Mouse (Mus musculus) intestine, embryonic 16.5 days (tissue): ENCODE results near the gene Dtx3l. TPM values are rescaled to one million over a fixed set of nuclear protein-coding genes. Genes with fewer than 3 reads are reported as not detected.
A peak's percentile ranks its signal among the peaks of the same experiment; 100 is the strongest.
"Not testable (repeated sequence)": the region's sequence is repeated elsewhere in the genome, so short reads cannot be mapped to it uniquely, and the experiment has no call there.

Source experiments
- ATAC-seq: fragments of 200-750 bp; cut with Nextera tagmentation; 2 replicates; pipeline ENCODE4 v1.8.0; 2017; ENCODE audit warnings: moderate TSS enrichment, moderate library complexity
- H3K27ac ChIP-seq: fragments of 300-500 bp; sonication (generic); 2 replicates; pipeline ENCODE4 v1.5.1; 2014; ENCODE audit warnings: mild to moderate bottlenecking, low read length
- H3K27me3 ChIP-seq: fragments of 300-500 bp; sonication (generic); replicated peaks from 2 replicates; pipeline ENCODE4 v1.6.1; 2014; ENCODE audit warnings: low read length, control low read depth, mixed read lengths; ENCODE audit not compliant: control insufficient read depth, insufficient read depth
- H3K36me3 ChIP-seq: fragments of 300-500 bp; sonication (generic); 2 replicates; pipeline ENCODE4 v1.6.1; 2014; ENCODE audit warnings: low read length, control low read depth; ENCODE audit not compliant: control insufficient read depth, insufficient read depth
- H3K4me1 ChIP-seq: fragments of 300-500 bp; sonication (generic); 2 replicates; pipeline ENCODE4 v1.6.1; 2014; ENCODE audit warnings: low read length, control low read depth, mixed read lengths; ENCODE audit not compliant: control insufficient read depth, insufficient read depth
- H3K4me2 ChIP-seq: fragments of 300-500 bp; sonication (generic); 2 replicates; pipeline ENCODE4 v1.6.1; 2014; ENCODE audit warnings: low read depth, low read length, control low read depth
- H3K4me3 ChIP-seq: fragments of 300-500 bp; sonication (generic); 2 replicates; pipeline ENCODE4 v1.5.1; 2014; ENCODE audit warnings: mild to moderate bottlenecking, low read length
- H3K9ac ChIP-seq: fragments of 300-500 bp; sonication (generic); 2 replicates; pipeline ENCODE4 v1.6.1; 2014; ENCODE audit warnings: low read depth, low read length
- H3K9me3 ChIP-seq: fragments of 300-500 bp; sonication (generic); 2 replicates; pipeline ENCODE4 v1.6.1; 2016; ENCODE audit warnings: low read length, control low read depth; ENCODE audit not compliant: control insufficient read depth
- WGBS: fragments of 180-500 bp; shearing (Covaris S2); extraction: QIAGEN DNeasy Blood & Tissue Kit; methylation state at CpG from one replicate; pipeline ENCODE4 v1.1.7; 2014; 5-methylcytosine and 5-hydroxymethylcytosine counted together
- polyA plus RNA-seq: library from polyadenylated mRNA; unstranded; fragments of >200 nt; fragmentation: Nextera tagmentation; extraction: Ambion mirVana; gene quantifications from 2 replicates; pipeline ENCODE4 v1.2.1, GENCODE M21; 2015

The Dtx3l gene
- 8.5 and 9.2 TPM in 2 replicates for polyA plus RNA-seq

GRCm38 (mm10) chr16:35938211-35939151, at the start of gene Dtx3l, which contains the start of gene Parp9:
TSS of gene Dtx3l (minus strand) at chr16:35939151.
TSS of gene Parp9 (plus strand) at chr16:35938470.
- peak; percentile 86 for ATAC-seq
- Histone ChIP-seq H3K4me1 (no peaks in the 10 kb centered on the region; the same call in 1 of the 2 replicates), H3K27me3 (no peaks in the 10 kb centered on the region), H3K4me2 (peak within 1 kb of the TSS; percentile 77), H3K9ac (peak within 1 kb of the TSS; percentile 85), H3K27ac (peak within 1 kb of the TSS; percentile 74), H3K4me3 (peak within 1 kb of the TSS; percentile 76), H3K9me3 (no peaks in the 10 kb centered on the region), H3K36me3 (no peaks in the 10 kb centered on the region)
- 1% methylated on average over 52 of the region's 52 CpGs for whole genome bisulfite sequencing

DNA sequence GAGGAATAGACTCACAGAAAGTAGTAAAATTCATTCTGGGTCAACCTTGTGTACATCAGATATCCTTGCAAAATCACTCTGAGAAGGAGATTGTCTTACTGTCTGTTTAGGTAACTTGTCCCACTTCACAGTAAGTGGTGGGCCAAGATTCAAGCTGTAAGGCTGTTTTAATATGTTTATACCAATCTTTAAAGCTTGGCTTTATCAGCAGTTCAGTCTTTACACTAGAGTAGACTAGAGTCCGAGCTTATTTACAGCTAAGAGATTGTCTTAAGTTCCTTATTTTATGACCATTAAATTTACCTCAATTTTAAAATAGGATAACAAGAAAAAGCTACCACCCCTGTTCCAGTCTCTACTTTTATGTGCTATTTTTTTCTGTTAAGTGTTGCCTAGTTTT, 49.0 kb upstream of the Dtx3l start:
- Histone ChIP-seq H3K4me3 (no peak overlapping the region), H3K27me3 (no peaks in the 10 kb centered on the region), H3K27ac (no peak overlapping the region), H3K9ac (no peak overlapping the region), H3K4me1 (peaks cover 9% of the 10 kb centered on the region), H3K4me2 (no peak overlapping the region), H3K9me3 (no peaks in the 10 kb centered on the region), H3K36me3 (peaks cover 4% of the 10 kb centered on the region; the same call in 1 of the 2 replicates)
- WGBS = 48% methylated on average over 1 of the region's 1 CpGs
- no peak for ATAC-seq

DNA sequence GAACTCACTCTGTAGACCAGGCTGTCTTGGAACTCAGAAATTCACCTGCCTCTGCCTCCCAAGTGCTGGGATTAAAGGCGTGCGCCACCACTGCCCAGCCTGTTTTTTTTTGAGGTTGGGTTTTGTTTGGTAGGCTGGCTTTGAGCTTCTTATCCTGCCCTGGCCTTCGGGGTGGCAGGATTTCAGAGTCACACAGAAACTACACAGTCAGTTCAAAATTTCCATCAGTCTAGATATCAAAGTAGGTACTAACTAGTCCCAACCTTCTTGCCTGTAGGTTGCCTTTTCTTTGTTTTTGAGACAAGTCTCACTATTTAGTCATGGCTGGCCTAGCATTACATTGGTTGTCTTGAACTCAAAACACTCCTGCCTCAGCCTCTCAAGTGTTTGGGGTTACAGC, 45.5 kb upstream of the Dtx3l start:
- H3K4me2 ChIP-seq = peak overlapping the region; percentile 75; the same call in 1 of the 2 replicates
- no peaks in the 10 kb centered on the region for H3K27me3 ChIP-seq
- 61% methylated on average over 3 of the region's 3 CpGs for WGBS
- ATAC-seq = no peak
- no peak overlapping the region for H3K27ac ChIP-seq
- no peaks in the 10 kb centered on the region for H3K9me3 ChIP-seq
- H3K9ac ChIP-seq = no peak overlapping the region; the same call in 1 of the 2 replicates
- H3K4me3 ChIP-seq = peak overlapping the region; percentile 86
- H3K36me3 ChIP-seq = peaks cover 2% of the 10 kb centered on the region; the same call in 1 of the 2 replicates
- H3K4me1 ChIP-seq = peaks cover 9% of the 10 kb centered on the region

- Histone ChIP-seq H3K9me3 (no peaks in the 10 kb centered on the region), H3K9ac (peak overlapping the region; percentile 89), H3K4me1 (peaks cover 9% of the 10 kb centered on the region), H3K27ac (peak overlapping the region; percentile 98), H3K4me2 (peak overlapping the region; percentile 75), H3K27me3 (no peaks in the 10 kb centered on the region), H3K4me3 (peak overlapping the region; percentile 86), H3K36me3 (no peaks in the 10 kb centered on the region)
- ATAC-seq = peak; percentile 79
- under 1% methylated on average over 43 of the region's 86 CpGs for WGBS
Observed at GRCm38 (mm10) chr16:35983517-35984101, 44.7 kb upstream of the Dtx3l start.

GRCm38 (mm10) chr16:35982902-35983516, 44.1 kb upstream of the Dtx3l start:
- no peaks in the 10 kb centered on the region for H3K9me3 ChIP-seq
- no peaks in the 10 kb centered on the region for H3K36me3 ChIP-seq
- peaks cover 9% of the 10 kb centered on the region for H3K4me1 ChIP-seq
- H3K4me2 ChIP-seq = peak overlapping the region; percentile 68
- peak overlapping the region; percentile 89 for H3K9ac ChIP-seq
- WGBS = under 1% methylated on average over 40 of the region's 54 CpGs
- H3K4me3 ChIP-seq = peak overlapping the region; percentile 86
- H3K27ac ChIP-seq = peak overlapping the region; percentile 98
- H3K27me3 ChIP-seq = no peaks in the 10 kb centered on the region
- peak; percentile 96 for ATAC-seq

DNA sequence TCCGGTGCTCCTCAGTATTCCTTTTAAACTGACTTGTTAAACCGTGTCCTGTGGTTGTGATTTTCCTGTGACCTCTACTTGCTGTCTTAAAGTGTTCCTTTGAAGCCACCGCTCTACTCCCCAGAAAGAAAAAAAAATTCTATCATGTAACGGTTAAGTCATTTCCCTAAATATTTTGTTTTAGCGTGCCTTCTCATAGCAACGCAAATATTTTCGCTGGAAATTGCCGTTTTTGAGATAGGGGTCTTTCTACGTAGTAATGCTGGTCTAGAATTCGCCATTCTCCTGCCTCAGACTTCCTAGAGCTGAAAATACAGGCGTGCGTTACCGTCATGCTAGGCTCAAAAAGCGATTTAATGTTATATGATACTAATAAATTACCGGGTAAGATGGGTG, 43.6 kb upstream of the Dtx3l start:
- peak overlapping the region; percentile 68 for H3K4me2 ChIP-seq
- H3K4me1 ChIP-seq = peaks cover 6% of the 10 kb centered on the region
- H3K9ac ChIP-seq = peak overlapping the region; percentile 56
- H3K27ac ChIP-seq = no peak overlapping the region
- WGBS = 5% methylated on average over 15 of the region's 15 CpGs
- H3K27me3 ChIP-seq = no peaks in the 10 kb centered on the region
- peak overlapping the region; percentile 86 for H3K4me3 ChIP-seq
- H3K9me3 ChIP-seq = no peaks in the 10 kb centered on the region
- H3K36me3 ChIP-seq = no peaks in the 10 kb centered on the region
- no peak for ATAC-seq

DNA sequence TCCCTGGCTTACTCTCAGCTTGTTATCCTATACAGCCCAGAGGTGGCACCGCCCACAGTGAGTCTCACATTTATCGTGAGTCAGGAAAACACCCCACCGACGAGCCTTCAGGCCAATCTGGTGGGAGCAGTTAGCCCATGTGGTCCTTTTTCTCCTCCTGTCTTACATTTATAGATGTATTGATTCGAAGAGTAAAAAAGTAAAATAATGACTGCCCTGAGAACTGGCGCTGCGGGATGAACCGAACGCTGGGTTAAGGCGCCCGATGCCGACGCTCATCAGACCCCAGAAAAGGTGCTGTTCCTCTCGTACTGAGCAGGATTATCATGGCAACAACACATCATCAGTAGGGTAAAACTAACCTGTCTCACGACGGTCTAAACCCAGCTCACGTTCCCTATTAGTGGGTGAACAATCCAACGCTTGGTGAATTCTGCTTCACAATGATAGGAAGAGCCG, 42.4 kb upstream of the Dtx3l start:
- ATAC-seq = peak; percentile 81
- Histone ChIP-seq H3K4me3 (no peak overlapping the region), H3K27ac (no peak overlapping the region), H3K4me1 (peaks cover 6% of the 10 kb centered on the region; the same call in 1 of the 2 replicates), H3K27me3 (no peaks in the 10 kb centered on the region), H3K9me3 (no peaks in the 10 kb centered on the region), H3K4me2 (no peak overlapping the region), H3K9ac (no peak overlapping the region), H3K36me3 (no peaks in the 10 kb centered on the region)
- WGBS = 44% methylated on average over 19 of the region's 19 CpGs

GRCm38 (mm10) chr16:35978450-35978849, 39.5 kb upstream of the Dtx3l start, which contains the start of gene Kpna1:
TSS of gene Kpna1 (plus strand) at chr16:35978750.
- not testable (repeated sequence) for H3K4me1 ChIP-seq, H3K27me3 ChIP-seq, H3K4me2 ChIP-seq, H3K4me3 ChIP-seq, H3K9me3 ChIP-seq, H3K27ac ChIP-seq, ATAC-seq, H3K36me3 ChIP-seq, H3K9ac ChIP-seq
- 100% methylated on average over 1 of the region's 1 CpGs for WGBS

DNA sequence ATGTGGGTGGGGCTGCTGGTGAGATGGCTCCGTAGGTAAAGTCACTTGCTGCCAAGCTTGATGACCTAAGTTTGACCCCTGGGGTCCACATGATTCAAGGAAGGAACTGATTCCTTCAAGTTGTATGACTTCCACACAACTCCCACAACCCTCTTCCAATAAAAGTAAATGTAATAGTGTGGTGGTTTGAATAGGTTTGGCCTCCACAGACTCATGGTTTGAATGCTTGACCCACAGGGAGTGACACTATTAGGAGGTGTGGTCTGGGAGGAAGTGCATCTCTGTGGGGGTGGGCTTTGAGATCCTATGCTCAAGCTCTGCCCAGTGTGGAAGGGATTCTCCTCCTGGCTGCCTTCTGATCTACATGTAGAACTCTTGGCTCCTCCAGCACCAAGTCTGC, 35.1 kb upstream of the Dtx3l start:
- no peaks in the 10 kb centered on the region for H3K4me1 ChIP-seq
- WGBS = 31% methylated on average over 1 of the region's 1 CpGs
- H3K4me2 ChIP-seq = no peak overlapping the region
- no peak for ATAC-seq
- no peak overlapping the region for H3K4me3 ChIP-seq
- no peaks in the 10 kb centered on the region for H3K27me3 ChIP-seq
- H3K9me3 ChIP-seq = no peaks in the 10 kb centered on the region
- H3K27ac ChIP-seq = no peak overlapping the region
- H3K36me3 ChIP-seq = no peaks in the 10 kb centered on the region
- no peak overlapping the region for H3K9ac ChIP-seq
